Mouse (Mus musculus) midbrain, embryonic 10.5 days (tissue): ENCODE data around the gene Susd6. TPM values are rescaled to one million over a fixed set of nuclear protein-coding genes. Genes with fewer than 3 reads are reported as not detected.

Experiments
- DNase-seq: peaks from one replicate; pipeline ENCODE4 v3.0.0-alpha.2; 2017; ENCODE audit warnings: low spot score
- H3K27ac ChIP-seq: fragments of 300-500 bp; sonication (generic); replicated peaks from 2 replicates; pipeline ENCODE4 v1.5.1; 2016; ENCODE audit warnings: mild to moderate bottlenecking
- H3K27me3 ChIP-seq: fragments of 300-500 bp; sonication (generic); 2 replicates; pipeline ENCODE4 v1.6.1; 2016; ENCODE audit warnings: low read depth, mild to moderate bottlenecking; ENCODE audit not compliant: poor library complexity, severe bottlenecking
- H3K36me3 ChIP-seq: fragments of 300-500 bp; sonication (generic); 2 replicates; pipeline ENCODE4 v1.6.1; 2016; ENCODE audit warnings: mild to moderate bottlenecking, moderate library complexity
- H3K4me1 ChIP-seq: fragments of 300-500 bp; sonication (generic); 2 replicates; pipeline ENCODE4 v1.6.1; 2016
- H3K4me3 ChIP-seq: fragments of 300-500 bp; sonication (generic); 2 replicates; pipeline ENCODE4 v1.5.1; 2016; ENCODE audit warnings: mild to moderate bottlenecking, moderate library complexity
- H3K9me3 ChIP-seq: fragments of 300-500 bp; sonication (generic); replicated peaks from 2 replicates; pipeline ENCODE4 v1.6.1; 2016; ENCODE audit warnings: mild to moderate bottlenecking
- WGBS: fragments of 180-500 bp; shearing (Covaris S2); methylation state at CpG from one replicate; pipeline ENCODE4 v1.1.7; 2016; 5-methylcytosine and 5-hydroxymethylcytosine counted together
- polyA plus RNA-seq: library from polyadenylated mRNA; unstranded; fragments of >200 nt; fragmentation: Nextera tagmentation; extraction: Ambion mirVana; gene quantifications from 2 replicates; pipeline ENCODE4 v1.2.1, GENCODE M21; 2016

Susd6 gene
- 13.9 and 16.6 TPM in 2 replicates for polyA plus RNA-seq

DNA sequence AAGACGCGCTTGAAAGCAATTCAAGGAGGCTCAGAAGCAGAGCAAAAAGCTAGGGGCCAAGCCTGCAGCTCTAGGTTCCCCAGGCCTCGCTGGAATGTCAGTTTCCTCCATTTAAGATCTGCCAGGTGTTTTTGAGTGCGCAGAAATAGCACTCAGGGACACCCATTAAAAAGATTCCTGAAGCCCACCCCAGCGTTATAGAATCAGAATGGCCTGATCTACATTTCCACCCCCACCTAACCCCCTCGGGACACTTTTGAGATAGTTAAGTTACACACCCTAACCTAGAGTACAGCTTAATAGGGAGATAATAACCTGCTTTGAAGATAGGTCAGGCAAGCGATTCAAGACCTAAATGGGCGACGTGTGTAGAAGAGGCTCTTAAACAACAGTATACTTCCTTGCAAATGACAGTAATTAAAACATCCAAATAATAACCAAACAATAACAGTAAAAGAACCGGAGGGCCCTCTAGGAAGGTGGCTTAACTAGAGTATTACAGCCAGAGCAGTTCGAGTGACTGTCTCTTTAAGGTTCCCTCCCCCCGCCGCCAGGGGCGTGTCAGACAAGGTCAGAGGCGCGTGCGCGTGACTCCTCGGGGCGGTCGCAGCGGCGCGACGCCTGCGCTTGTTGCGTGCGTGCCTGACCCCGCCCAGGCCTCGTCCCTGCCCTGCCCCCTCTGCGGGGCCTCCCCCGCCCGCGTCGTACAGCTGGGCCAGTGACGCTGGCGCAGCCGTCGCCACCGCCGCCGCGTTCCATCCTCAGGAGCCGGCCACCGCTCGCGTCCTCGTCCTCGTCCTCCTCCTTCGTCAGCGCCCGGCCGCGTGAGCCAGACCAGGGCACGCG is at the start of gene Susd6:
Gene Susd6 (plus strand): TSS at position 662 of the 846 bp plus-strand sequence.
- Histone ChIP-seq H3K9me3 (no peaks in the 10 kb centered on the region), H3K27ac (peak within 1 kb of the TSS; percentile 97), H3K4me3 (peak within 1 kb of the TSS; percentile 97), H3K27me3 (no peaks in the 10 kb centered on the region), H3K4me1 (peaks cover 28% of the 10 kb centered on the region), H3K36me3 (peaks cover 16% of the 10 kb centered on the region)
- WGBS, result 3% methylated on average over 56 of the region's 56 CpGs
- DNase-seq, result peak; percentile 98

DNA sequence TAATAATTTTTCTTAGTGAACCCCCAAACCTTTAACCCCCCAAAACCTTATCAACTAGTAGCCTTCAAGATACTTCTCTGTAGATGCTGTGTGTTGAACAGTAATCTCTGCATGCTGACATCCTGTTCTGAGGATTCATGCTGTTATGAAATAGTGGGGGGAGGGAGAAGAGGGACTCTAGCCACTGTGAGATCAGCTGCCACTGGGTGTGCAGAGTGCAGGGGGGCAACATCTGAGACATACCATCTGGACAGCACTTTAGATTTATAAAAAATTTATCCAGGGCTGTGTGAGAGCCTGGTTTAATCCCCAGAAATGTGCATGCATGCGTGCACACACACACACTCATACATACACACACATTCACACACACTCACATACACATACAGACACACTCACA is 45.7 kb upstream of the Susd6 start:
- Histone ChIP-seq H3K27me3 (peaks cover 12% of the 10 kb centered on the region), H3K4me3 (no peak overlapping the region), H3K36me3 (no peaks in the 10 kb centered on the region), H3K27ac (no peak overlapping the region), H3K4me1 (peaks cover 15% of the 10 kb centered on the region), H3K9me3 (no peaks in the 10 kb centered on the region)
- DNase-seq, result no peak
- 68% methylated on average over 1 of the region's 1 CpGs for WGBS

DNA sequence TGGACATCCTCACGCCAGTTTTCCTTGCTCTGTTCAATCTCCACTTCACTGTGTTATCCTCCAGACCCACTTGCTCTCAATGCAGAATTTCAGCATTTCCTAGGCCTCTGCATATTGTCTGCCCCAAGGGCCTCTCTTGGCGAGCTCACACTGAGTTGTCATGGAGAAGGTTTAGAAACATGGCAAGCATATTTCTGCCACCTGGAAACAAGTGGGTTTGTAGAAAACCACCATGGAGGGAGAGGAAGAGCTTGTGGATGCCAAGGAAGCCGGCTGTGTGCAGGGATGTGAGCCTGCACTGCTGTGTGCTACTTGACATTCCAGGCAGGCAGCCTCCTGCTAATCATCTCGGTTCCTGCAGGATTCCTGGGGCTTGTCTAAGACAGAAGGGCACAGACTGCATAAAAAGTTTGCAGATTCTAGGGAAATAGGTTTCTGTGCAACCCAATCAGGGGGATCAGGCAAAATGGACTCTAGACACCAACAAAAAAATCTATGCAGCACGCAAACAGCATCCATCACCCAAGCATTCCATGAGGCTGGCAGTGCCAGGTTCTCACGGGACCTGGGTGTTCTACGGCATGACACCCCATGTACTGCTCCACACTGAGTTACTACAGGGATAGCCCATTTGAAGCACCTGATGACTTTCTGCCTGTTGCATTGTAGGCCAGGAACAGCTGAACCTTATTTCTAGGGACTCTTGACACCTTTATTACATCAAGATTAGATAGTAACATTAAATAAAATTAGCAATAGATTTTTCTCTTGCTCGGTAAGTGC is 44.1 kb upstream of the Susd6 start:
- peaks cover 11% of the 10 kb centered on the region for H3K4me1 ChIP-seq
- H3K4me3 ChIP-seq, result no peak overlapping the region
- DNase-seq, result no peak
- no peaks in the 10 kb centered on the region for H3K9me3 ChIP-seq
- H3K27me3 ChIP-seq, result peaks cover under 1% of the 10 kb centered on the region; the same call in 1 of the 2 replicates
- no peaks in the 10 kb centered on the region for H3K36me3 ChIP-seq
- WGBS, result 67% methylated on average over 8 of the region's 8 CpGs
- H3K27ac ChIP-seq, result peak overlapping the region; percentile 19

DNA sequence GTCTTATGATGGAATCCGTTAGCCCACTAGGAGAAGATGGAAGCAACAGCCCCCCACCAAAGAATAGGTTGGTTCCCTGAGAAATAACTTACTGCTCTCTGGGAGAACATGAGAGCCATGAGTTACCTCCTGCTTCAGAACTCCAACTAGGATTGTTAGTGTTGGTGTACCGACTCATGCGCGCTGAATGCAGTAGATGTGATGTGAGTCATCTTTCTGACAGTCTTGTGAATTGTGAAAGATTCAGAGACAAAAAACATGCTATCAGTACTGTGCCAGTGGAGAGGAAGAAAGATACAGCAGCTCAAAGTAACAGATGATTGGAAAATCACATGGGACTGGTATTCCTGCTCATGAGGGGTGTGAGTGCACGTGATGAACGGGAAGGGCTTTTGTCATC is 38.8 kb upstream of the Susd6 start:
- no peak for DNase-seq
- H3K36me3 ChIP-seq, result peaks cover 40% of the 10 kb centered on the region
- H3K27me3 ChIP-seq, result peaks cover 9% of the 10 kb centered on the region
- H3K9me3 ChIP-seq, result peaks cover 33% of the 10 kb centered on the region
- 0 out of 2 replicates have a peak, but pooled peaks cover under 1% of the 10 kb centered on the region for H3K4me1 ChIP-seq
- no peak overlapping the region for H3K4me3 ChIP-seq
- WGBS, result 94% methylated on average over 6 of the region's 6 CpGs
- no peak overlapping the region for H3K27ac ChIP-seq

DNA sequence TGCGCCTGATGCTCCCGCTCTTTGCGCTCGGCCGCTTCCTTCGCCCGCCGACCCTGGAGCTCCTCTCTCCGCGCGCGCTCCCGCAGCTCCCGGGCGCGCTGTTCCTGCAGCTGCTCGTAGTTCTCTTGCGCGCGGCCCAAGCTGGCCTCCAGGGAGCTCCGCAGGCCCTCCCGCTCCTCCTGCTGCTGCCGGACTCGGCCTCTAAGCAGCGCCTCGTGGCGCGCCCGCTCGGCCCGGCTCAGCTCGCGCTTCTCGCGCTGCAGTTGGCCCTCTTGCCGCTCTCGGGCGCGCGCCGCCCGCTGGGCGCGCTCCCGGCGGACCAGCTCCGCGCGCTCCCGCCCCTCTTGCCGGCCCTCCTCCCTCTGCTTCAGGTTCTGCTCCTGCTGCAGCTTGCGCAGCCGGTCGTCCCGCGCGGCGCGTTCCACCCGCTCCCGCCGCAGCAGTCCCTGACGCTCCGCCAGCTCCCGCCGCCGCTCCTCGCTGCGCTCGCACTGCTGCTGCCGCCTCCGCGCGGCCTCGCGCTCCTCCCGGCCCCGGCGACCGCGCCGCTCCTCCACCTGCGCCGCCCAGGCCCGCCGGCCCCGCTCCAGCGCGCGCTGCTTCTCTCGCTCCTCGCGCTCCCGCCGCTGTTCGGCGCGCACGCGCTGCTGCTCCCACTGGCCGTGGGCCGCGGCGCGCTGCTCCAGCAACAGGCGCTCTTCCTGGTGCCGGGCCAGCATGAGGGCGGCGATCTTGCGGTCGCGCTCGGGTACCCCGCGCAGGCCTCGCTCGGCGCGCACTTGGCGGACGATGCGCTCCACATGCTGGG is 32.4 kb upstream of the Susd6 start:
- peaks cover 63% of the 10 kb centered on the region for H3K36me3 ChIP-seq
- peak overlapping the region; percentile 75 for H3K4me3 ChIP-seq
- peak overlapping the region; percentile 99 for H3K27ac ChIP-seq
- peaks cover 59% of the 10 kb centered on the region for H3K9me3 ChIP-seq
- WGBS, result 37% methylated on average over 122 of the region's 122 CpGs
- DNase-seq, result peak; percentile 34
- H3K4me1 ChIP-seq, result peaks cover 24% of the 10 kb centered on the region
- peaks cover 47% of the 10 kb centered on the region for H3K27me3 ChIP-seq

DNA sequence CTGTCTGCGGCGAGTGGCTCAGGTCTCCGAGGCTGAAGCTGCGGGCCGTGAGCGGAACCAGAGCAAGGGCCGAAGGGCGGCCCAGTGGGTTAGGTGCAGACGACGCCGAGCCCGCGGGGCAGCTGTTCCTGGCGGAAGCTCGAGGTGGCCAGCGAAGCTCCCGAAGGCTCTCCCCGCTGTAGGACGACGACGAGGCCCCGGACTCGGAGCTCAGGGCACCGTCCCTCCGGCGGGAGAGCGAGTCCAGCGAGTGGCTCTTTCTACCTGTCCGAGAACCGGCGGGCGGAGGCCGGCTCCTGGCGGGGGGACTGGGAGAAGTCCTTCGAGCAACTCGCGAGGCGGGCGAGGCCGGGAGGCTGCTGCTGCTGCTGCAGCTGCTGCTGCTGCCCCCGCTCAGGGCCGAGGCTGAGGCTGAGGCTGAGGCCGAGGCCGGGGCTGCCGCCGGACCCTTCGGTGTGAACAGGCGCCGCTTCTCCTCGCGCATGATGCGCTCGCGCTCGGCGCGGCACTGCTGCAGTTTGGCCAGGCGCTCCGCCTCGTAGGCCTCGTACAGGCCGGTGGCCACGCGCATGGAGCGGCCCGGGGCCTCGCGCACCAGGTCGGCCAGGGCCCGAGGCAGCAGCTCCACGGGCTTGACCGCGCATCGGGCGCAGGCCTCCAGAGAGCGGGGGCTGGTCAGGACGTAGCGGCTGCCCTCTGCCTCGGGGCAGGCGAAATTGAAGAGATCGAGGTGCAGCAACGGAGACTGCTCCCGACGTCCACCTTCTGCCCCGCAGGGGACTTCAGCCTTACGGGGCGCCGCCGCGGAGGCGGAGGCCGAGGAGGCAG is 31.5 kb upstream of the Susd6 start:
- H3K9me3 ChIP-seq, result peaks cover 55% of the 10 kb centered on the region
- DNase-seq, result peak; percentile 31
- H3K36me3 ChIP-seq, result peaks cover 55% of the 10 kb centered on the region
- 27% methylated on average over 92 of the region's 92 CpGs for WGBS
- H3K27me3 ChIP-seq, result peaks cover 47% of the 10 kb centered on the region
- peak overlapping the region; percentile 75 for H3K4me3 ChIP-seq
- peak overlapping the region; percentile 99 for H3K27ac ChIP-seq
- peaks cover 26% of the 10 kb centered on the region for H3K4me1 ChIP-seq

DNA sequence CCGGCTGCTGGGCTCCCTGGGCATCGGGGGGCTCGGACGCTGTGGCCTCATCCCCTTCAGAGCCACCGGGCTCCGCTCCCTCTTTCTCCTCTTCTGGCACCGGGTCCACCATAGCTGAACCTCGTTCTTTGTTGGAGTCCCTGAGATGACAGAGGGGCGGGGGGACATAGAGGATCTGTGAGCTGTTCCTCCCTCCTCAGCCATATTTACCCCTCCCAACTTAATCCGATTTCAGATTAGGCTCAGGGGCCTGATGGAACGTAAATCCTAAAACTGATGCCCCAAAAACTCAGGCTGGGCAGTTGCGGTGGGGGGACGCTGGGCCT is 31.0 kb upstream of the Susd6 start:
- peak overlapping the region; percentile 75 for H3K4me3 ChIP-seq
- H3K36me3 ChIP-seq, result peaks cover 49% of the 10 kb centered on the region
- WGBS, result 7% methylated on average over 13 of the region's 13 CpGs
- peaks cover 32% of the 10 kb centered on the region for H3K4me1 ChIP-seq
- peaks cover 47% of the 10 kb centered on the region for H3K27me3 ChIP-seq
- H3K27ac ChIP-seq, result peak overlapping the region; percentile 99
- no peak for DNase-seq
- peaks cover 49% of the 10 kb centered on the region for H3K9me3 ChIP-seq

DNA sequence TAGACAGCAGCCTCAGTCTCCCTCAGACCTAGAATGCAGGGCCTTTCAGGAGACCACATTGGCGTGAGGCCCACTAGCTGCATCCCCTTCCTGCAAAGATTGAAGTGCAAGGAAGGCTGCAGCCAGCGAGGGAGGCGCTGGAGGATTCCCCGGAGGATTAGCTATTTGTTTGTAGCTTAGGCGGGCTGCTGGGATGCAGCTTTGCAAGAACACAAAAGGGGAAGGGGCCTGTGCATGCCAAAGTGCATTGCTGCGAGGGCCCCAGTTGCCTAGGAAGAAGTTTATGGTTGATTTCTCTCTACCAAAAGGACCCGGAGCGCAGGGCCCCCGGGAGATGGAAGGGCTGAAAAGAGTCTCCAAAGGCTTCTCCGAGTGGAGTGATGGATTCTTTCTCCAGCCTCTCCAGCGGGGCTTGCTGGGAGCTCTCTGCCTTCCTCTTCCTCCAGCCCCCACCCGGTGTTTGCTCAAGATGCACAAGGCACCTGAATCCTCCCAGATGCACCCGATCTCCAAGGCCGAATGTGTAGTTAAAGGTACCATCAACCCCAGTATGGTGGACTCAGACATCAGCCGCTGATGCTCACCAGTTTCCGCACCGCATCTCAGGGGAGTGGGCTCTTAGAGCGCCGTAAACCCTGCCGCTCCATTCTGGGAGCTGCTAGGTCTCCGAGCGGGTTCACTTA is 30.5 kb upstream of the Susd6 start:
- WGBS, result under 1% methylated on average over 22 of the region's 22 CpGs

DNA sequence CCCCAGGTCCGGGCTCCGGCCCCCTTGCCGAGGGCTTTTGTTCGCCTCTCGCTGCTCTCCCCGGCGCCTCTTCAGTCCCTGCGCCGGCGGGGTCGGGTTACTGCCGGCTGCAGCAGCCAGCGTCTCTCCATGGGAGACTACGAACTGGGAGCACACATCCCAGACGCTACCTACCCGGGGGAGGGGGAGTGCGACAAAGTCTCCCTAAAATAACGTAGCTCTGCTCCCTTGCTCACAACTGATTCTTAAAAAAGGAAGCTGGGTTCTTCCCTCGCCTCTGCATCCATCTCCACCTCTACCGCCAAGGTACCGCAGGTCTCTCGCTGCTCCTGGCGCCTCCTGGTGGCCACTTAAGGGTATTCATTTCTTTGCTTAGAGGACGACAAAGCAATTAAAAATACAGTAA is 29.9 kb upstream of the Susd6 start, which contains the start of gene Ccdc177:
Gene Ccdc177 (minus strand): TSS at position 292 of the 406 bp plus-strand sequence.
- Histone ChIP-seq H3K4me3 (peak within 1 kb of the TSS; percentile 75), H3K36me3 (peaks cover 39% of the 10 kb centered on the region), H3K9me3 (peaks cover 38% of the 10 kb centered on the region), H3K27me3 (peaks cover 47% of the 10 kb centered on the region), H3K27ac (peak within 1 kb of the TSS; percentile 99), H3K4me1 (peaks cover 32% of the 10 kb centered on the region)
- under 1% methylated on average over 24 of the region's 24 CpGs for WGBS
- peak; percentile 87 for DNase-seq

More for the DNA sequence above, 30.5 kb upstream of the Susd6 start:
- Histone ChIP-seq H3K27ac (peak overlapping the region; percentile 99), H3K9me3 (peaks cover 44% of the 10 kb centered on the region), H3K4me1 (peaks cover 32% of the 10 kb centered on the region), H3K4me3 (peak overlapping the region; percentile 75), H3K27me3 (peaks cover 47% of the 10 kb centered on the region), H3K36me3 (peaks cover 44% of the 10 kb centered on the region)
- DNase-seq, result peak; percentile 86

DNA sequence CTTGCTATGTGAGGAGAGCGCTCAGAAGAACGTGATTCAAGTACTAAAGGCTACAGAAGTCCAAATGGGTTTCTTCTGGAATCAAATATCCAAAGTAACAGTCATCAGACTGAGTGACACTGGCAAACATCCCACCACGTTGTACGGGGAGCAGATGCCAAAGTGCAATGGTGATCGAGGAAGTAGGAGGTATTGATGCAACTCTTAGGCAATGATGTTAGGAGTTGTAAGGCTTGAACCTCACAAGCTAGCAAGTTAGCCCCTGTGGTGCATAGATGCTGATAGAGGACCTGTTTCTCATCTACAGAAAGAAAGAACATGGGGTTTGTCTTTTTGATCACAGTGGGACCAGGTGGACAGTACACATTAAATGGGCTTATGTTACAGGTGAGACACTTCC is 27.3 kb upstream of the Susd6 start:
- no peak overlapping the region for H3K27ac ChIP-seq
- H3K36me3 ChIP-seq, result peaks cover 13% of the 10 kb centered on the region
- H3K4me3 ChIP-seq, result no peak overlapping the region
- WGBS, result 96% methylated on average over 5 of the region's 5 CpGs
- DNase-seq, result no peak
- peaks cover 24% of the 10 kb centered on the region for H3K27me3 ChIP-seq
- H3K4me1 ChIP-seq, result peaks cover 28% of the 10 kb centered on the region
- H3K9me3 ChIP-seq, result peaks cover 13% of the 10 kb centered on the region

DNA sequence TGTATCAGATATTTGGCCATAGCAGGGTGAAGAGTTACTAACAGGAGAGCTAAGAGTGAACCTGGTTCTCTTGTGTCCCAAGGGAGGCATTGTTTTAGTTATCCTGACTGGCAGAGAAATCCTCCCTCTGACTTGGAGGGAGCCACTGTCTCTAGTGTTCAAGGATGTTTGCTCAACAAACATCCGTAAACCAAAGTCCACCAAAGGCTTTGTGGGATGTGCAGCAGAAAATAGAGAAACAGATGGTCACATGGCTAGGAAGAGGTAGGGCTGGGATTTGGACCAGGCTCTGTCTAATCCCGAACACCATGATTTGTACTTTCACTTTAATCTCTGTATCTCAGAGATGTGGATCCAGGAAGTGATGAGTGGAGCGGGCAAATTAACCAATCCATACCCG is 26.2 kb upstream of the Susd6 start:
- peaks cover 13% of the 10 kb centered on the region for H3K27me3 ChIP-seq
- H3K27ac ChIP-seq, result no peak overlapping the region
- peaks cover 1% of the 10 kb centered on the region for H3K9me3 ChIP-seq
- peaks cover 18% of the 10 kb centered on the region for H3K4me1 ChIP-seq
- no peak for DNase-seq
- H3K4me3 ChIP-seq, result no peak overlapping the region
- peaks cover 2% of the 10 kb centered on the region for H3K36me3 ChIP-seq
- WGBS, result 77% methylated on average over 4 of the region's 4 CpGs
